Mouse (Mus musculus): ENCODE measurements around the gene Tmbim1.
"Not testable (repeated sequence)": the region's sequence is repeated elsewhere in the genome, so short reads cannot be mapped to it uniquely, and the experiment has no call there.

The Tmbim1 gene

DNA sequence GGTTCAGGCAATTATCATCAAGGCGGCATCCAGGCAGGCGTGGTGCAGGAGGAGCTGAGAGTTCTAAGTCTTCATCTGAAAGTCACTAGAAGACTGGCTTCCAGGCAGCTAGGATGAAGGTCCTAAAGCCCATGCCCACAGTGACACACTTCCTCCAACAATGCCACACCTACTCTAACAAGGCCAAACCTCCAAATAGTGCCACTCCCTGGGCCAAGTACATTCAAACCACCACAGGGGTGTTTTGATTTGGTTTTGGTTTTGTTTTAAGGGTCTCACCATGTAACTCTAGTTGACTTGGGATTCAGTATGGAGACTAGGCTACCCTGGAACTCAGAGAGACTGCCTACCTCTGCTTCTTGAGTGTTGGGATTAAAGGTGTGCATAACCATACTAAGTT is at the start of gene Tmbim1:
TSS of gene Tmbim1 (minus strand) at position 101 of the 400 bp plus-strand sequence.
- no peak for DNase-seq (ENCODE audit: low read depth, low spot score)

DNA sequence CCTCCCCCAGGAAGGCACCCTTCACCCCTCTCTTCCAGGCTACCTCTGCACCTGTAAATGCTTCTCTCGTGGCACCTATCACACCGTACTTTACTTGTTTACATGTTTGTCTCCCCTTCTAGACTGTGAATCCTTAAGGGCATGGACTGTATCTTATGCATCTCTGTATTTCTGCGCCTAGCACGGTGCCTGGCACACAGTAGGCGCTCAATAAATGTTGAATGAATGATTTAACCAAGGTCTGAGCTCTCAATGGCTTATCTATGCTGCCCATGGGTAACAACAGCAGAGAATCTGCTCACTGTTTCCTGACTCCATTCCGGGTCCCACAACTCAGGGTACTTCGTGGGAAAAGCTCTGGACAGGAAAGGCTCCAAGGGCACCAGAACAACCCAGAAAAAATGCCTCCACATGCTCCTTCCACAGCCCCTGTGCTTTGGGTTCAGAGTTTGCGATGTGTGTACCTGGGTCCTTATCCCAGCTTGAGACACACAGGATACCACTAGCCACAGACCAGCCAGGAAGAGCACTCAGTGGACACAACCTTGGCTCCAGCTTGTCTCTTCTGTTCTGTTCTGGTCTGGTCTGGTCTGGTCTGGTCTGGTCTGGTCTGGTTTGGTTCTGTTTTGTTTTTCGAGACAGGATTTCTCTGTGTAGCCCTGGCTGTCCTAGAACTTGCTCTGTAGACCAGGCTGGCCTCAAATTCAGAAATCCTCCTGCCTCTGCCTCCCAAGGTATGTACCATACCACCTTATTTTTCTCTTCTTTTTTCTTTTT is 48.2 kb upstream of the Tmbim1 start:
- no peak for DNase-seq (ENCODE audit: low read depth, low spot score)

DNA sequence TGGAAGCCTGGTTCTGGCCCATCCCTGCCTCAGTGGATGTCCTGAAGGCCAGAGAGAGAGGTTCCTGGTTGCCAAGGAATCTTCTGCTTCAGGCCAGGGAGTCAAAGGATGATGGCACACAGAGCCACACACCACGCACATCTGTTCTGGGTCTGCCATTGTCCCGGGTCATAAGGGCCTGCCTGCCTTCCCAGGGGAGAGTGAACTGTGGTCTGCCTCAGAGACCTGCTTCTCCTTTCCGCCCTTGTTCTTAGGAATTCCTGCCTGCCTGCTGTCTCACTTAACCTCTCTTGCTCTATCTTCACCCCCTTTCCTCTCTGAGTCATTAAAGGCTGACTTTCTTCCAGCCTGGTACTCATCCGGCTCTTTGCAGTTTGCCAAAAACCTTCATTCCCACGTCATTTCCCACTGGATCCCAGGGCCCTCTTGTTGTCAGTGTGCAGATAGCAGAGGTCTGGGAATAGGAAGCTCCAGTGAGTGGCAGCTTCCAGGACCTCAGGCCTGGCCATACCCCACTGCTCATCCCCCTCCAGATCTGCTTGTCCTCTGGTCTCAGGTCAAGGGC is 47.2 kb upstream of the Tmbim1 start:
- no peak for DNase-seq (ENCODE audit: low read depth, low spot score)

DNA sequence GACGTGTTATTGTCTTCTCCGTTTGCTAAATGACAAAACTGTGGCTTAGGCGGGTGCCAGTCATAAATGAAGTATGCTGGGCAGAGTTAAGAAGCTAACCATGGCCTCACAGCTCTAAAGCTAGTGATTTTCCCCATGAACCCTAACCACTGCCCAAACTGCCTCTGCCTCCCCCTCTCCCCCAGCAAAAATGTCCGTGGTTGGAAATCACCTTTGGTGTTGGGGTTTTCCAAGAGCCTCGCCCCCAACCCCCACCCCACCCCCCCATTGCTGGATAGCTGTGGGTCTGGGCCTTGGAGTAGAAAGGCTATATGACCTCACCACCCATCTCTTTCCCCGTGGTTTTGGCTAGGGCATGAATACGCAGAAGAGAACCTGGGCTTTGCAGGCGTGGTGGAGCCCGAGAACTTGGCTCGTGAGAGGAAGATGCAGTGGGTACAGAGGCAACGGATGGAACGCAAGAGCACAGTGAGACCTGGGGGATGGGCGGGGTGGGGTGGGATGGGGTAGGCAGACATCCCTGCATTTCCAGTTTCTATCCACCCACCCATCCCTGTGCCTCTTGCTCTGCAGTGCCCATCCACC is 45.9 kb upstream of the Tmbim1 start:
- no peak for DNase-seq (ENCODE audit: low read depth, low spot score)

DNA sequence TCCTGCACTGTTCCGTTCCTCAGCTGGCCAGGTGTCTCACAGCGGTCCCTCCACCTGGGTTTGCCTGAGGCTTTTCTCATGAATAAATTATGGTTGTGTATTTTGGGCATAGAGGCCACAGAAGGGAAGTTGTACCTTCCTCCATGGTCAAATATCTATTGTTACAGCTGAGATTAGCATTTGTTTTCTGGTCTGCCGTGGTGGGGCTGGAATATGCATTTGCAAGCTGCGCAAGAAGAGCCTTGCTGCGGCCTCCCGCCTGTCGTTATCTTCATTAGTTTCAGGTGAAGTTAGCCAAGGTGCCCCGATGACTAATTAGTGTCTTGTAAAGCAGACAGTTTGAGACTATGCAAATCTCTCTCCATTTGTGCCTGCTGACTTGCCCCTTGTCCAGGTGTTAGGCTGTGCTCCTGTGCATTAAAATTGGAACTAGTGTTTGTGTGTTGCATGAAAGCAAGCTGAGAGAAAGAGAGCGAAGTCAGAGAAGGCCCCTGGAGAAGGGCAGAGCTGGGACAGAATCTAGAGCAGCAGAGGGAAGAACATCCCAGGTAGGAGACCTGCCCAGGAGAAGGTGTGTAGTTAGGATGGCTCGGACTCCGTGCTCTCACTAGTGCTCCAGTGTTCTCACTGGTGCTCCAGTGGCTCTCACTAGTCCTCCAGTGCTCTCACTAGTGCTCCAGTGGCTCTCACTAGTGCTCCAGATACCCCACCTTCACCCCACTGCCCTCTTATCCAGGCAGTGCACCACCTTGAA is 38.9 kb upstream of the Tmbim1 start:
- DNase-seq (ENCODE audit: low read depth, low spot score), result no peak

DNA sequence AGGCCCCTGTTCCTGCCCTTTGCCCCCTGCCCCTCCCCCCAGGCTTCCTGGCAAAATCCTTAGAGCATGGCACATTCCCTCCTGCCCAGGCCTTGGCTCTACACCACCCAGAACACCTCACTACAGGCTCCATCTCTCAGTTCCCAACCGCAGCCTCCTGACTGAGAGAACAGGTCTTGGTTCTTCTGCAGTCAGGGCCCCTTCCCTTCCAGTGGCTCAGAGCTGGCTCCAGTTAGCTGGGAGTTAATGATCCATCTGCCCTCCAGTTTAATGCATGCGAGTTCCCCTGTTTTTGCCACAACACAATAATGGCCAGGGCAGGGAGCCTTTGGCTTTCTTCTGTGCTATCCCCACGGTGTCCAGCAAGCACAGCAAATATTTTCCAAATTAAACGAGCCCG is 37.7 kb upstream of the Tmbim1 start:
- DNase-seq (ENCODE audit: low read depth, low spot score), result no peak

DNA sequence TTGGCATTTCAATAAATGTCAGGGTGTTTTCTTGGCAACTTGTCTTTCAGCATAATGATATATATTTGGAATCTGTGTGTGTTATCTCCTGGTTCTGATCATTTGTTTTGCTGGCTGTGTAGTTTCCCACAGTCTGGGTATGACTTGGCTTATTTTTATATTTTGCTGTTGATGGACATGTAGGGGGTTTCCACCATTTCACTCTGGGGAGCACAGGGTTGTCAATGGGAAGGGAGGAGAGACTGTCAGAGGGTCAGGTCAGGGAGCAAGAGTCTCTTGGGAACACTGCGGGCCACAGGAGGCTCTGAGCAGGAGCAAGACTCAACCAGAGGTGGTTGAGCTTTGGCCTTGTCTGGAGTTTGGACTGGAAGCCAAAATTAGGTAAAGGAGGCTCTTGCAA is 36.9 kb upstream of the Tmbim1 start:
- DNase-seq (ENCODE audit: low read depth, low spot score), result no peak

DNA sequence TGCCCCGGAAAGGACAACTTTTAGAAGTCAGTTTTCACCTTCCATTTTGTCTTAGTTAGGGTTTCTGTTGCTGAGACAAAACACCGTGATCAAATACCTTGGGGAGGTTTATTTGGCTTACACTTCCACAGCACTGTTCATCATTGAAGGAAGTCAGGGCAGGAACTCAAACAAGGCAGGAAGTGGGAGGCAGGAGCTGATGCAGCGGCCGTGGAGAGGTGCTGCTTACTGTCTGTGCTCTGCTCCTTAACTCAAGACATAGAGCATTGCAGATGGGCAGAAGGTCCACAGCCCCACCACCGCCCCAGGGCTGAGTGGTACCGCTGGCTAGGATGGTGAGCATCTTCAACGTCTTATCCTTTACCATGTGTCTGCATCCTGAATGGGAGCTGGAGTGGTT is 36.5 kb upstream of the Tmbim1 start:
- DNase-seq (ENCODE audit: low read depth, low spot score), result no peak

DNA sequence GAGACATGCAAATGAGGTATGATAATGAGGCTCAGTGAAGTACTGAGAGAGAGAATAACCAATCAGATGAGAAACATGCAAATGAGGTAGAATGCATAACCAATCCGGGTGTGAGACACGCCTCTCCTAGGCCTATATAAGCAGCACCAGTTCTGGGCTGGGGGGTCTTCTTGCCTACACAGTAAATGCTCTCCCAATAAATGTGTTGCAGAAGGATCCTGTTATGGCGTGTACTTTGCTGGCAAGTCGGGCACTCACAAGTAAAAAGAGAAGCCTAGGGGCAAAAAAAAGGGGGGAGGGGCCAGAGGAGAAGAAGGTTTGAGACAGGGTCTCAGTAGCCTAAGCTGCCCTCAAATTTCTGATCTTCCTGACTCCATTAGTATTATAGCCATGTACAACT is 35.6 kb upstream of the Tmbim1 start:
- DNase-seq (ENCODE audit: low read depth, low spot score), result not testable (repeated sequence)

DNA sequence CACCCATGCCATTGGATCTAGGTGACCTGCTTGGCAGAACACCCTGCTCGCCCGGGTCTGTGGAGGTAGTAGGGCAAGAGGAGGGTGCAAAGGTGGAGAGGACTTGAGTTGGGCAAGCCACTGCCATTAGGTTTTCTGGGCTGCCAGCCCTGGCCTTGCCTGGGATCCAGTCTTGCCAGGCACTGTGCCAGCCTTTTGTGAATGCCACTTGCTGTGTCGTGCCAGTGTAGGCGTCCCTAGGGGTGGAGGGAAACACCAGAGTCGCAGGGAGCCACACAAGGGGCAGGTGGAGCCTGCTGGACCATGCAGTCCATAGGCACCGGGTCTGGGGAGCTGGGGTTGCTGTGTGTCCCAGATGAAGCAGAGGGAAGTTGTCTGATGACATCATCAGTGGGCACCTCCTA is 34.9 kb upstream of the Tmbim1 start:
- no peak for DNase-seq (ENCODE audit: low read depth, low spot score)

DNA sequence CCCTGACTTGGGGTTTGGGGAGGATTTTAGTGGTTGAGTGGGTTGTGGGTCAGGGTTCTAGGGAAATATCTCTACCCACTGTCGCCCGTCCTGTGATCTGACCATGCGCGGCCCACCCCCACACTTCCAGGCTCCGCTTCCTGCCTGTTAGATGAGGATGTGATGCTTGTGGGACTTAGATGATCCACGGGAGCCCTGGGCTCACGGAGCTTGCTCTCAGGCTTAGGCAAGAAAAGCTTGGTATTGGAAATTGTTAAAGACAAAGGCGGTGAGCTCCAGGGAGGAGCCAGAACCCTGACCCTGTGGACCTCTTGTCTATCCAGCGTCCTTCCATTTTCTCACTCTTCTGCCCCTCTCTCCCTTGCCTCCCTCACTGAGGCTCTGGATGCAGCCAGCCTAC is 34.5 kb upstream of the Tmbim1 start:
- no peak for DNase-seq (ENCODE audit: low read depth, low spot score)

DNA sequence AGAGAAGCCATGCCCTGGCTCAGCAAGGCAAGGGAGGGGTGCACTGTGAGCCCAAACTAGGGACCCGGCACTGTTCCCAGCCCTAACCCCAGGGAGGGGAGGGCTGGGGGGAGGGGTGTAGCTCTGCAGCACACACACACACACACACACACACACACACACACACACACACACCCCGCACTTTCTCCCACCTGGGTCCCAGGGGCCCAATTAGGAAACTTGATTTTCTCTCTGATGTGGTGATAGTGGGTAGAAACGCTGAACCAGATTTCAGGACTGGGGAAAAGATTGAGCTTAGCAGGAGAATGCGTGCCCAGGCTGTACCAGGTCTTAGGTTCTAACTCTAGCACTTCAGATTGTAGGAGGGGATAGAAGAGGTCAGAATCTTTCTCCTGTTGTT is 33.2 kb upstream of the Tmbim1 start:
- DNase-seq (ENCODE audit: low read depth, low spot score), result no peak

DNA sequence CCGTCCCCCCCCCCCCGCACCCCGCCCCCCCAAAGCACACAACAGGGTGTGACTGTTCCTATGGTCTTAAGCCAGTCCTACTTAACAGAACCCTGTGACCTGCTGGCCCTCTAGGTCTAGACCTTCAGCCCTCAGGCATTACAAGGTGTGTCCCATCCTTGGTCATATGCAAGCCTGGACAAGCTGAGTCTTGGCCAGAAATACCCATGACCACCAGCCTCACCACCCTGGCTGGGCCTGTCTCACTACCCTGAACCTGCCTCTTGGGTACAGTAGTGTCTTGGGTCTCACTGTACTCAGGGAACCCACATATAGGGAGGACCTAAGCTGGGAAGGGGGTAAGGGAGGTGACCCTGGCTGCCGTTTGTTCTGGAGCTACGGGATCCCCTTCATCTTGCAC is 32.6 kb upstream of the Tmbim1 start:
- DNase-seq (ENCODE audit: low read depth, low spot score), result no peak

DNA sequence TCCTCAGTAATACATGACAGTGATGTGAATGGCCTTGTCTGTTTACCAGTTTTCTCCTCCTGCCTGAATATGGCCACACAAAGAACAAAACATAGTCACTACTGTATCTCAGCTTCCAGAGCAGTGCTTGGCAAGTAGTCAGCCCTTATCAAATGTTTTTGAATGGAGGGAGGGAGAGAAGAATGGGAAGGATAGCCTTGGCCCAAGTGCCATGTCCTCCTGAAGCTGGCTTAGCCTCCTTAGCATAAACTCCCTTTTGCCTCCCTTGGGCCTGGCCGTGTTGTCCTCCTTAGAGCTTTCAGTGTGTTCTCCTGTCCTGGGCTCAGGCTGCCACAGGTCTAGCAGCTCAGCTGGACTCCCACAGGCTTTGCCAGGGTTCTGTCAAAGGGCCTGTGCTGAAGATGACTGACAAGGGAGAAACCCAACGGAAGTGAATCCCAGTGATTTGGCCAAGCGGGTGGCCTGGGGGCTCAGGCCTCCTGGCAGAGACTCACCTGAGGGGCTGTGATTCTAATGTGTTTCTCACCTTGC is 31.9 kb upstream of the Tmbim1 start:
- DNase-seq (ENCODE audit: low read depth, low spot score), result no peak

DNA sequence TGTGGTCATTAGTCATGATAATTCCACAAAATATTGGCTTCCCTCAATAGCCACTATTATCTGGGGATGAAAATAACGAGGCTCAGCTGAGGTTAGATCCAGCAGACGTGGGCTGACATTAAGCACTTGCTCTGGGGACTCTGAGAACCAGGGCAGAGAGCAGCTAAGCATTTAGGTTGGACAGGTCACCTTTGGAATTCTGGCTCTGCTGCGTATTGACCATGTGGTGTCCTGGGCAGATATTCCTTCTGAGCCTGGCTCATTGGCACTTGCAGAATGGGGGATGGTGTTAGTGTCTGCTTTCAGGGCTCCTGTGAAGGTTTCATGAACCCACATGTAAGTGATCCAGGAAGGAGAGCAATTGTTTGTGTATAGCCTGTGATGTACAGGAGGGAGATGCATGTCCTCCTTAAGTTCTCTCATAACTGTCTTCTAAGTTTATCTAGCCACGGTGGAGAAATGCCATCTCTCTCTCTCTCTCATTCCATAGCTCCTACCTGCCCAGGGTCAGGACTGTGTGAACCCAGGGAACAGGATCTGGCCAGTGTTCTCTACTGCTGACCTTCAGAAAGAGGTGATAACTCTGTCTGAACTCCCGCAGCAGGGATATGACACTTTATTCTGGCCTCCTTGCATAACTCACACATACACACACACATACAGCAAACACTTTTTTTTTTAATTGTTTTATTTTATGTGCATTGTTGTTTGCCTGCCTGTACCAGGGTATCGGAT is 30.2 kb upstream of the Tmbim1 start:
- DNase-seq (ENCODE audit: low read depth, low spot score), result no peak

DNA sequence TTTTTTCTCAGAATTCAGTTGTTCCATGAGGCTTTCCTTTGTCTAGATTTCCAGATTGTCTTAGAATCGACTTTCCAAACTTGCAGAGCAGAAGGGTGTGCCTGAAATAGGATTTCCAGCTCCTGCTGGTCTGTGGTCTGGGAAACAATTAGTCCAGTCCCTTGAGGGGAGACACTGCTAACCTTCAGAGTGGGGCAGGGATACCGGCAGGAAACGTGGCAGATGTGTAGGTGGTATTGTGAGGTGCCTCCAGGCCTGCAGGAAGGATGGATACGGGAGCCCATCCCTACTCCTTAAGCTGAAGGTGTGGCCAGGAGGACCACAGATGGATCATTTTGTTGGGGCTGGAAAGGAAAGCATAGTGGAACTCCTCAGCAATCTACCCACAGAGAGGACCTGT is 29.6 kb upstream of the Tmbim1 start:
- no peak for DNase-seq (ENCODE audit: low read depth, low spot score)

DNA sequence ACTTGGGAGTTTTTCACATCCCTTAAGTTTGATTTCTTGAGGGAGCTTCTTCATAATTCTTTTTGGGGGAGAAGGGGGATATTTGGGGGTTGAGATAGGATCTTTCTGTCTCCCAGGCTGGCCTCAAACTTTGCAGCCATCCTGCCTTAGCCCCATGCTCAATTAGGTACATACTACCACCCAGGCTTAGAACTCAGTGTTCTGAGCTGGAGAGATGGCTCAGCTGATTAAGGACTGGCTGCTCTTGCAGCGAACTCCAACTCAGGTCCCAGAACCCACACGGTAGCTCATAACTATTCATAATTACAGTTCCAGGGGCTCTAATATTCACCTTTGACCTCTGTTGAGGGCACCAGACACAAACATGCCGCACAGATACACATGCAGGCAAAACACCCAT is 29.2 kb upstream of the Tmbim1 start:
- no peak for DNase-seq (ENCODE audit: low read depth, low spot score)

DNA sequence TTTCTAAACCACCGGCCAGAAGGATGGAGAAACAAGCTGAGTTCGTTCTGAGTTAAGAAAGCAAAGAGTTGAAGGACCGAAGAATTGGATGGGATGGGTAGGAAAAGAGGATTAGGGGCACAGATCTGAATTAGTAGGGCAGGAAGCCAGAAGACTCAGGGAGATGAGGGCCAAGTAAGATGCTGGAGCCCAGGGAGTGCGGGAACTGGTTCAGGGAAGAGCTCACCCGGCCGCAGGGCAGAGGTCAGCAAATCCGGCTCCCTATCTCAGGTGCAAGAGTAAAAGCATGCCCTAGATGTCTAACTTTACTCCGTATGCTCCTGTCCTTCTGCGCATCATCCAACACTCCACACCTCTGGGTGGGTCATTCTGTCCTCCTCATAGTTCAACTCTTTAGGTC is 27.5 kb upstream of the Tmbim1 start:
- DNase-seq (ENCODE audit: low read depth, low spot score), result no peak

DNA sequence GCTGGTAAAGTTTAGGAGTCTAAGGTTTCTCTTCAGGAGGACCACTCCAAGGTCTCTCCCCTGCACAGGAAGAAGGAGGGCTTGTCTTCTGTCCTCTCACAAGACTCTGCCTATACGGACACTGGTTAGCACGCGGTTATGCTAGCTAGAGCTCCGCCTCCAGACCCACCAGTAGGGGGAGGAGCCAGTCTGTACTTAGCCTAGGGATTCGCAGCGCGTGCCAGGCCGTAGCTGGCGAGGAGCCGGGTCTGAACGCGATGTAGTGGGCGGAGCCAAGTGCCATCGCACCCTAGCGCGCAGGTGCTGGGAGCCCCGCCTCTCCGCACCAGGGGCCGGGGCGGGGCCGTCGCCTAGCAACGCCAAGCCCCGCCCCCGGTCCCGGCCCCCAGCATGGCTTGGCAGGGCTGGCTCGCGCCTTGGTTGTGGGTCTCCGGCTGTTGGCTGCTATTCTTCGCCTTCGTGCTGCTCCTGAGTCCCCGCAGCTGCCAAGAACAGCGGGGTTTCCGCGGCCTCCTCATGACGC is 26.9 kb upstream of the Tmbim1 start:
- DNase-seq (ENCODE audit: low read depth, low spot score), result peak; percentile 76

DNA sequence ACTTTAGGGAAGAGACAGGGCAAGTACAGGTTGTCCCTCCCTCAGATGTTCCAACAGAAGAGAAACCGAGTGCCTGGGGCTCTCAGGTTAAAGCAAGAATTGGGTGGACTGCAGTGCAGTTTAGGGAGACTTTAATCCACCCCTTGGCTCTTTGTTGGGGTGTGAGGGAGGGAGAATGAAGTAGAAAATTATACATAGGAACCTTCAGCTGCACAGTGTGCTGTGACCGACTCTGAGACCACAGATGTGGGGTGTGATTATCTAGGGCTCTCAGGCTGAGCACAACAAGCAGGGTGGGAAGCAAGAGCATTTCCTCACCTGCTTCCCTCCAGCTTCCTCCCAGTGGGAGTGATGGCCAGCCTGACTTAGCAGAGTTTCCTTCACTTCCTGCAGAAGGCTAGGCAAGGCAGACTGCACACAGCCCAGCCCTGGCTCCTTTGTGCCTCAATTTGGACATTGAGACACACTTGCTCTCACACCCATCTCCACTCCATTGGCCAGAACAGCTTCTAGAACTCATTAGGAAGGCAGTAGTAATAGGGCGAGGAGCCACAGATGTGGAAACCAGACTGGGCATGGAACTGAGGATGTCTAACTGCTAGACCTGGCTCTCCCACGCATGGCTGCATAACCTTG is 25.7 kb upstream of the Tmbim1 start:
- DNase-seq (ENCODE audit: low read depth, low spot score), result no peak

DNA sequence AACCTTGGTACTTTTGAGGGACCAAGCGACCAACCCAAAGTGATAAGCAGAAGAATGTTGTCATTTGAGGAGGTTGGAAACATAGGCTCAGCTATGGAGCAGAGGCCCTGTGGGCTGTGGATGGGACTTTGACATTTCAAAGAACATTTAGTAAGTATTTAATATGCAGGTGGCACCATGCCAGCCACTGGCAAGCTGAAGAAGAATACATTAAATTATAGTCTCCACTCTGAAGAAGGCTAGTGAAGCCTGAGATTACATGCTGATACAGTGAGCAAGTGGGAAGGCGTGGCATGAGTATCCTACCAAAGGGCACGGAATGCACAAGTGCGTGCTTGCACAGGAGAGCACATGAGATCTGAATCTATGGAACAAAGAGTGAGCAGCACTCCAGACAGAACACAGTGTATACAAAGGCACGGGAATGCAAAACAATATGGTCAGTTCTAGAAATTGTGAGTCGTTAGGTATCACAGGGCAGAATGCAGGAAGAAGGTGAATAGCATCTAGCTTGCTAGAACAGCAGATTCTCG is 24.5 kb upstream of the Tmbim1 start:
- DNase-seq (ENCODE audit: low read depth, low spot score), result no peak

Measured in c-Kit-negative CD71-positive TER-119-positive erythroid progenitor cells, embryonic 14.5 days (primary cell).